Mouse (Mus musculus) CH12.LX (cell line): ENCODE results near the gene Kdm1a.

Experiments
- CTCF ChIP-seq, 2 experiments: IDR thresholded peaks in 1 of 2; conservative IDR thresholded peaks in 1 of 2; 2 replicates each; pipeline ENCODE4 v1.5.1; 2011 to 2012; ENCODE audit warnings: low read depth in 2 of 2, low read length in 2 of 2, improper control_type of control experiment in 1 of 2, inconsistent platforms in 1 of 2, mild to moderate bottlenecking in 1 of 2, moderate library complexity in 1 of 2
- ELF1 ChIP-seq: IDR thresholded peaks from 2 replicates; pipeline ENCODE4 v1.6.1; 2014; ENCODE audit warnings: low read depth, mild to moderate bottlenecking, inconsistent platforms, low read length, improper control_type of control experiment
- EP300 ChIP-seq: IDR thresholded peaks from 2 replicates; pipeline ENCODE4 v1.6.1; 2011; ENCODE audit warnings: low read length, improper control_type of control experiment
- MEF2A ChIP-seq: IDR thresholded peaks from 2 replicates; pipeline ENCODE4 v1.6.1; 2014; ENCODE audit warnings: low read depth, mild to moderate bottlenecking, inconsistent platforms, low read length, improper control_type of control experiment, borderline replicate concordance
- NRF1 ChIP-seq: IDR thresholded peaks from 2 replicates; pipeline ENCODE4 v1.6.1; 2014; ENCODE audit warnings: low read depth, mild to moderate bottlenecking, inconsistent platforms, low read length, improper control_type of control experiment, moderate library complexity
- POLR2A ChIP-seq: IDR thresholded peaks from 2 replicates; pipeline ENCODE4 v1.6.1; 2011; ENCODE audit warnings: low read depth, mild to moderate bottlenecking, improper control_type of control experiment, low read length
- RAD21 ChIP-seq: IDR thresholded peaks from 2 replicates; pipeline ENCODE4 v1.6.1; 2011; ENCODE audit warnings: low read depth, mild to moderate bottlenecking, low read length, improper control_type of control experiment, moderate library complexity
- TBP ChIP-seq: conservative IDR thresholded peaks from 2 replicates; pipeline ENCODE4 v1.6.1; 2011; ENCODE audit warnings: low read depth, low read length, improper control_type of control experiment
- TCF12 ChIP-seq: IDR thresholded peaks from 2 replicates; pipeline ENCODE4 v1.6.1; 2014; ENCODE audit warnings: low read depth, mild to moderate bottlenecking, inconsistent platforms, low read length, improper control_type of control experiment
- ZMIZ1 ChIP-seq: IDR thresholded peaks from 2 replicates; pipeline ENCODE4 v1.6.1; 2012; ENCODE audit warnings: low read depth, mild to moderate bottlenecking, inconsistent platforms, low read length, improper control_type of control experiment

- no peak for TF ChIP-seq EP300
- TF ChIP-seq POLR2A, result no peak
- no peak for TF ChIP-seq MEF2A
- TF ChIP-seq RAD21, result no peak
- no peak for TF ChIP-seq NRF1
- TF ChIP-seq CTCF (conservative IDR thresholded peaks at IDR 0.05 in 1 of 2, IDR thresholded peaks at IDR 0.05 in 1 of 2; ENCODE audit: low read depth in 2 of 2, low read length in 2 of 2), result no peak
- TF ChIP-seq ELF1, result no peak
- no peak for TF ChIP-seq ZMIZ1
- no peak for TF ChIP-seq TCF12
- no peak for TF ChIP-seq TBP
These were observed 47.1 kb upstream of the Kdm1a start for GRCm38 (mm10) chr4:136649480-136650196.
